Mouse (Mus musculus): ENCODE results near the gene H2-Oa. TPM values are rescaled to one million over a fixed set of nuclear protein-coding genes. Genes with fewer than 3 reads are reported as not detected.

Gene H2-Oa
- polyA plus RNA-seq, 1 experiment: 0.07 TPM

- TF ChIP-seq CTCF (IDR thresholded peaks at IDR 0.05; ENCODE audit: borderline replicate concordance, extremely low read depth, insufficient read depth, insufficient read length) (no peak), POLR2A (IDR thresholded peaks at IDR 0.05; ENCODE audit: borderline replicate concordance, extremely low read depth, insufficient read depth, insufficient read length, poor library complexity, severe bottlenecking) (no peak)
- no peak for DNase-seq (ENCODE audit: low read depth)
Measured at GRCm38 (mm10) chr17:34124649-34125048, 32.5 kb downstream of the H2-Oa start.

GRCm38 (mm10) chr17:34126826-34127420 lies 34.8 kb downstream of the H2-Oa start:
- DNase-seq (ENCODE audit: low read depth): no peak
- TF ChIP-seq POLR2A (IDR thresholded peaks at IDR 0.05; ENCODE audit: borderline replicate concordance, extremely low read depth, insufficient read depth, insufficient read length, poor library complexity, severe bottlenecking) (no peak), CTCF (IDR thresholded peaks at IDR 0.05; ENCODE audit: borderline replicate concordance, extremely low read depth, insufficient read depth, insufficient read length) (no peak)

GRCm38 (mm10) chr17:34127475-34127874 lies 35.3 kb downstream of the H2-Oa start:
- TF ChIP-seq CTCF (IDR thresholded peaks at IDR 0.05; ENCODE audit: borderline replicate concordance, extremely low read depth, insufficient read depth, insufficient read length): no peak
- no peak for TF ChIP-seq POLR2A (IDR thresholded peaks at IDR 0.05; ENCODE audit: borderline replicate concordance, extremely low read depth, insufficient read depth, insufficient read length, poor library complexity, severe bottlenecking)
- no peak for DNase-seq (ENCODE audit: low read depth)

GRCm38 (mm10) chr17:34128264-34128937 lies 36.3 kb downstream of the H2-Oa start:
- DNase-seq (ENCODE audit: low read depth): peak; percentile 47
- TF ChIP-seq CTCF (IDR thresholded peaks at IDR 0.05; ENCODE audit: borderline replicate concordance, extremely low read depth, insufficient read depth, insufficient read length) (peak; percentile 22; the same call in 1 of the 2 replicates), POLR2A (IDR thresholded peaks at IDR 0.05; ENCODE audit: borderline replicate concordance, extremely low read depth, insufficient read depth, insufficient read length, poor library complexity, severe bottlenecking) (no peak)

GRCm38 (mm10) chr17:34128944-34129791 lies 37.0 kb downstream of the H2-Oa start:
- TF ChIP-seq POLR2A (IDR thresholded peaks at IDR 0.05; ENCODE audit: borderline replicate concordance, extremely low read depth, insufficient read depth, insufficient read length, poor library complexity, severe bottlenecking): no peak
- TF ChIP-seq CTCF (IDR thresholded peaks at IDR 0.05; ENCODE audit: borderline replicate concordance, extremely low read depth, insufficient read depth, insufficient read length): no peak; the same call in 1 of the 2 replicates
- peak; percentile 44 for DNase-seq (ENCODE audit: low read depth)

- no peak for DNase-seq (ENCODE audit: low read depth)
- TF ChIP-seq POLR2A (IDR thresholded peaks at IDR 0.05; ENCODE audit: borderline replicate concordance, extremely low read depth, insufficient read depth, insufficient read length, poor library complexity, severe bottlenecking) (no peak), CTCF (IDR thresholded peaks at IDR 0.05; ENCODE audit: borderline replicate concordance, extremely low read depth, insufficient read depth, insufficient read length) (no peak)
Measured at GRCm38 (mm10) chr17:34130073-34130947, 38.2 kb downstream of the H2-Oa start.

GRCm38 (mm10) chr17:34131911-34132310 lies 39.8 kb downstream of the H2-Oa start:
- no peak for TF ChIP-seq POLR2A (IDR thresholded peaks at IDR 0.05; ENCODE audit: borderline replicate concordance, extremely low read depth, insufficient read depth, insufficient read length, poor library complexity, severe bottlenecking)
- TF ChIP-seq CTCF (IDR thresholded peaks at IDR 0.05; ENCODE audit: borderline replicate concordance, extremely low read depth, insufficient read depth, insufficient read length): no peak
- DNase-seq (ENCODE audit: low read depth): no peak

- DNase-seq (ENCODE audit: low read depth): no peak
- TF ChIP-seq POLR2A (IDR thresholded peaks at IDR 0.05; ENCODE audit: borderline replicate concordance, extremely low read depth, insufficient read depth, insufficient read length, poor library complexity, severe bottlenecking): no peak
- TF ChIP-seq CTCF (IDR thresholded peaks at IDR 0.05; ENCODE audit: borderline replicate concordance, extremely low read depth, insufficient read depth, insufficient read length): peak; percentile 9; the same call in 1 of the 2 replicates
Measured at GRCm38 (mm10) chr17:34133289-34133688, 41.1 kb downstream of the H2-Oa start.

- no peak for DNase-seq (ENCODE audit: low read depth)
- no peak for TF ChIP-seq CTCF (IDR thresholded peaks at IDR 0.05; ENCODE audit: borderline replicate concordance, extremely low read depth, insufficient read depth, insufficient read length)
- TF ChIP-seq POLR2A (IDR thresholded peaks at IDR 0.05; ENCODE audit: borderline replicate concordance, extremely low read depth, insufficient read depth, insufficient read length, poor library complexity, severe bottlenecking): no peak
Measured at GRCm38 (mm10) chr17:34134451-34134850, 42.3 kb downstream of the H2-Oa start.
